Mouse (Mus musculus): ENCODE data around the gene Pex10. TPM values are rescaled to one million over a fixed set of nuclear protein-coding genes. Genes with fewer than 3 reads are reported as not detected.

The Pex10 gene
- polyA plus RNA-seq, 1 experiment from 2014 or later: 6.6 TPM

DNA sequence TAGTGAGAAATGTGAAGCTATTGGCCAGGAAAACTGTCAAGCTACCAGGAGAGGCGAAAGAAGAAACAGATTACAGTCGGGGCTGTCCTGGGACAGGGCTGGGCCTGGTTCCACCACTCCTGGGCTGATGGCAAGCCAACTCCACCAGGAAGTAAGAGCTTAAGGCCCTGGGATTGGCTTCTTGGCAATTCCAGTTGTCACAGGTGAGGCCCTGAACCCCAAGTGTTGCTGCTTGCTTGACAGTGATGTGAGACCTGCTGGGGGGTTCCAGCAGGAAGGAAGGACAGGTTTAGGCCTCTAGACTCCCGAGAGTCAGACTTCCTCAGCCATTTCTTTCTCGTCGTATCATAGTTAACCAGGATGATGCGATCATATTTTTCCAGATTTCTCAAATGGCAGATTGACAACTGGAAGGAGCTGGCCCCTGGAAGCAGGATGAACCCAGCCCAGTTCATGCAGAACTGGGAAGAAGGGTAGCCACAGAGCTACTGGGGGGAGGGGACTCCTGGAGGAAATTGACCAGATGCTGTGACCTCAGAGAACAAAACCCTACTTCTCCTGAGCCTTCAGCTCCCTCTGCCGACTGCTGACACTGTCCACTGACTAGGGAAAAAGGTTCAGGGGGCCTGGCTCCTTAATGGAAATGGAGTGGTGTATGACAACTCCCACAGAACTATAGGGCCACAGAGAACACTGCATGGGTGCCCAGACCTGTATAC lies 26.8 kb downstream of the Pex10 start:
- POLR2A ChIA-PET: interaction anchor here (1.0 kb wide), 1 partner anchor 155 kb away, joined by 3 read pairs; the partner anchor contains the start of gene Faap20
- ATAC-seq (no peak), DNase-seq (ENCODE audit: low read depth, low spot score) (no peak)
- H3K27me3 ChIP-seq: no peaks in the 10 kb centered on the region
- CTCF ChIA-PET: interaction anchor here (0.8 to 7.9 kb wide), 8 partner anchors 64 to 173 kb away, joined by 3 to 50 read pairs (median 3); partner anchors contain the start of gene Faap20
- no peak for TF ChIP-seq CTCF (IDR thresholded peaks at IDR 0.05)
- in situ Hi-C loops (cut with MboI; ENCODE audit: low pct_unique_long_range_greater_than_20kb): loop anchor here (5.0 kb wide), 1 partner anchor 214 kb away; no protein-coding TSS in a partner anchor

DNA sequence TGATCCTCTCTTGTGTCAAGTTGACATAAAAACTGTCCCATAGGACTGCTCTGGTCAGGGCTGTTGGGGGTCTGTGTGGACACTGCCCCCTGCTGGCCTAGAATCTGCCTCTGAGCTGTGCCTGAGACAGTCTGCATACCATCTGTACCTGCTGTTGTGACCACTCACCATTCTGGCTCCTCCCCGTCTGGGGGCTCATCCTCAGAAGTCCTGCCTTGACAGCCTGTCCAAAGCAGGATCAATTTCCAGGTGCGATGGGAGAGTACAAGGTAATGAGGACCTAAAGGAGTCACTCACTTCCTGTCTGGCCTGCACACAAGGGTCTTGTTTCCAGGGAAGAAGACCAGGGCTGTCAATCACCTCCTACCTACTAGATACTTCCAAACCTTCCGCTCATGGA lies 27.7 kb downstream of the Pex10 start:
- no peak for DNase-seq (ENCODE audit: low read depth, low spot score)
- POLR2A ChIA-PET: interaction anchor here (1.6 kb wide), 1 partner anchor 122 kb away, joined by 6 read pairs; no protein-coding TSS in a partner anchor
- no peak for TF ChIP-seq CTCF (IDR thresholded peaks at IDR 0.05)
- in situ Hi-C loops (cut with MboI; ENCODE audit: low pct_unique_long_range_greater_than_20kb): loop anchor here (5.0 kb wide), 1 partner anchor 213 kb away; no protein-coding TSS in a partner anchor
- H3K27me3 ChIP-seq: no peaks in the 10 kb centered on the region
- CTCF ChIA-PET: interaction anchor here (0.7 to 7.9 kb wide), 10 partner anchors 10 to 213 kb away, joined by 3 to 50 read pairs (median 3); partner anchors contain the start of gene Faap20
- ATAC-seq: no peak

DNA sequence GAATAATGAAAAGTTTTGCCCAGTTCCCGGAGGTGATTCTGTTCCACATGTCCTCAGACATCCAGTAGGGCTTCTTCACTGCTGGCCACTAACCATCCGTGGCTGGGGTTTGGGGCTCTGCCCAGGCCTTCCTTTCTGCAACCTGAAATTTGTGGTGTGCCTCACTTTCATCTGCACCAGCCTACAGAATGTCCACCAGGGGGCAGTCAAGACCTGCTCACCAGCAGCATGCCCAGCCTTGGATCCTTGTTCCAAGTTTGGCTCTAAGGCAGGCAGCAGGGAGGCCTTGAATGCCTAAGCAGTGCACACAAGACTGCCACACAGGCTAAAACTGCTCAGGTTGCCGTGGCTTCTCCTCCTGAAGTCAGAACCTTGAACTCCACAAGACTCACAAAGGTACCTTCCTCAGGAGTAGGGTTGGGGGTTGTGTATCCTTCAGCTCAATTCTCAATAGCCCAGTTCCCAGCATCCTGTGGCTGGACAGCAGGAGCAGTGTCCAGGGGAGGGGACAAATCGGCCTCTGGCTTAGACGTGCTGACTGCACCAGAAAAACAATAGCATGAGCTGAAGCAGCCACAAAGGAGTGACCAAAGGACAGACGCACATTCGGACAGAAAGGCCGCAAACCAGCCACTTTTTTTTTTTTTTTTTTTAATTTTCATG lies 28.6 kb downstream of the Pex10 start:
- ATAC-seq (peak; percentile 74), DNase-seq (ENCODE audit: low read depth, low spot score) (peak; percentile 83)
- in situ Hi-C loops (cut with MboI; ENCODE audit: low pct_unique_long_range_greater_than_20kb): loop anchor here (5.0 kb wide), 1 partner anchor 152 kb away; the partner anchor contains the start of gene Faap20
- CTCF ChIA-PET: interaction anchor here (0.7 to 7.9 kb wide), 7 partner anchors 9 to 213 kb away, joined by 3 to 50 read pairs (median 4); partner anchors contain the start of genes Faap20, Morn1 and Rer1
- H3K27me3 ChIP-seq: no peaks in the 10 kb centered on the region
- POLR2A ChIA-PET: interaction anchor here (1.6 kb wide), 1 partner anchor 121 kb away, joined by 6 read pairs; no protein-coding TSS in a partner anchor
- TF ChIP-seq CTCF (IDR thresholded peaks at IDR 0.05): no peak

DNA sequence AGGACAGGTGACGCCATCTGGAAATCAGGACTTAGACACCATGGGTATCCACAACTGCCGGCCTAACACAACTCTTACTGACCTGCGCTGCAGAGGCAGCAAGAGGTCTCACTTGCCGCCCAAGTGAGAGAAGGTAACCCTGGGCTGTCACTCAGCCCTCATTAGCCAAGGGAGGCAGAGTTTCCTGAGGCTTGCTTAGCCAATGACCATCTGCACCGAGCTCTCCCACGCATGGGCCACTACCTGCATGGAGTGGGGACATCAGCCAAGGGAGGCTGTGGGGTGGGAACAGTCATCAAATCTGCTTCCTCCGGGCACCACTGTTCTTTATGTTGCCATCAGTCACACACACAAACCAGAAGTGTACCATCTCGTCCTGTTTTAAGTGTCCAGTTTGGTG lies 29.2 kb downstream of the Pex10 start:
- ChIA-PET POLR2A (interaction anchor here (0.6 to 1.6 kb wide), 2 partner anchors 80 to 121 kb away, joined by 3 to 6 read pairs; no protein-coding TSS in a partner anchor), CTCF (interaction anchor here (0.9 to 7.9 kb wide), 5 partner anchors 9 to 154 kb away, joined by 3 to 50 read pairs (median 4); partner anchors contain the start of genes Faap20, Morn1 and Rer1)
- in situ Hi-C loops (cut with MboI; ENCODE audit: low pct_unique_long_range_greater_than_20kb): loop anchor here (5.0 kb wide), 1 partner anchor 151 kb away; the partner anchor contains the start of gene Faap20

DNA sequence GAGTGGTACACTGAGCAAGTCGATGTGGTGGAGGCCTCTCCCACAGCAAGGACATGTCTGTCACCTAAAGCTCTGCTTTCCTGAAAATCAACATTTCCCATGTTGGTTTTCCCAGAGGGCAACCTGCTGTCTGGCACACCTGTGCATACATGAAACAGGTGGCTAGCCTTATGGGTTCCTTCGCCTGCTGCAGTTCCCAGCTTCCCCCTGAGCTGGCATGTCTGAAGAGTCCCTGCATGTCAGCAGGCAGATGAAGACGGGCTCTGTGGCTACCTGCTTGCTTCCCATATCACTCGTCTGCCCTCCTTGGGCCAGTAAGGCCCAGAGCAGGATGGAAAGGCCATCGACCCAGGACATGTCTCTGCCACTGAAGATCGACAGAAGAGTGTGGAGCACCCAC lies 30.6 kb downstream of the Pex10 start:
- POLR2A ChIA-PET: interaction anchor here (1.2 kb wide), 1 partner anchor 152 kb away, joined by 3 read pairs; the partner anchor contains the start of gene Faap20
- in situ Hi-C loops (cut with MboI; ENCODE audit: low pct_unique_long_range_greater_than_20kb): loop anchor here (5.0 kb wide), 1 partner anchor 150 kb away; the partner anchor contains the start of gene Faap20
- CTCF ChIA-PET: interaction anchor here (7.9 kb wide), 1 partner anchor 153 kb away, joined by 50 read pairs; the partner anchor contains the start of gene Faap20

More for the DNA sequence above, 29.2 kb downstream of the Pex10 start:
- ATAC-seq: no peak
- TF ChIP-seq CTCF (IDR thresholded peaks at IDR 0.05): no peak
- H3K27me3 ChIP-seq: no peaks in the 10 kb centered on the region
- no peak for DNase-seq (ENCODE audit: low read depth, low spot score)

DNA sequence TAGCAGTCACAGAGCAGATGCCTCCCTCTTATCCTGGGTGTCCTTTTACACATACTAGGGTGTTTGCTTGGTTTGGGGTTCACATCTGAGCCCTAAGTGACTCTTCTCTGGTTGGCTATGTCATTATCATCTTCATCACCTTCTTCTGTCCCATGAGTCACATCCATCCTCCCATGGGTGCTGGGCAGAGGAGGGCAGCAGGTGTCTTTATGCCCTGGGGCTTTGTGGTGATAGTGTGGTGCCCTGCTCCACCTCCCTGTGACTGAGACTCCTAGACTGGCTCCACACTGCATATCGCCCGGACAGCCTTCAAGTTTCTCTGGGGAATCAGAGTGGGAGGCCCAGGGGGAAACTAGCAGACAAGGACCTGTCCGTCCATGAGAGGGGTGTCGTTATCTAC lies 31.8 kb downstream of the Pex10 start:
- in situ Hi-C loops (cut with MboI; ENCODE audit: low pct_unique_long_range_greater_than_20kb): loop anchor here (5.0 kb wide), 1 partner anchor 149 kb away; the partner anchor contains the start of gene Faap20
- POLR2A ChIA-PET: interaction anchor here (1.2 kb wide), 1 partner anchor 125 kb away, joined by 3 read pairs; no protein-coding TSS in a partner anchor
- CTCF ChIA-PET: interaction anchor here (7.9 kb wide), 1 partner anchor 152 kb away, joined by 50 read pairs; the partner anchor contains the start of gene Faap20
- no peaks in the 10 kb centered on the region for H3K27me3 ChIP-seq
- no peak for DNase-seq (ENCODE audit: low read depth, low spot score)
- no peak for ATAC-seq
- TF ChIP-seq CTCF (IDR thresholded peaks at IDR 0.05): no peak

More for the DNA sequence above, 30.6 kb downstream of the Pex10 start:
- TF ChIP-seq CTCF (IDR thresholded peaks at IDR 0.05): no peak
- ATAC-seq (no peak), DNase-seq (ENCODE audit: low read depth, low spot score) (no peak)
- no peaks in the 10 kb centered on the region for H3K27me3 ChIP-seq

DNA sequence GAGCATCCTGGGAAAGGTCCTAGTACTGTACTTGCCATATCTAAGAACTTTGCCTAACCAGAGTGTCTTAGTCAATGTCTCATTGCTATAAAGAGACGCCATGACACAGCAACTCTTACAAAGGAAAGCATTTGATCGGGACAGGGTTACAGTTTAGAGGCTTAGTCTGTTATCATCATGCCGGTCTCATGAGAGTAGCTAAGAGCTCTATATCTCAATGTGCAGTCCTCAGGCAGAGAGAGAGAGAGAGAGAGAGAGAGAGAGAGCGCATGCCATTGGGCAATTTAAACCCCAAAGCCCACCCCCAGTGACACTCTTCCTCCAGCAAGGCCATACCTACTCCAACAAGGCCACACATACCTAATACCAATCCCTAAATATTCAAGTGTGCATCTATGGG lies 41.1 kb downstream of the Pex10 start:
- no peaks in the 10 kb centered on the region for H3K27me3 ChIP-seq
- ATAC-seq (no peak), DNase-seq (ENCODE audit: low read depth, low spot score) (no peak)
- no peak for TF ChIP-seq CTCF (IDR thresholded peaks at IDR 0.05)
- POLR2A ChIA-PET: interaction anchor here (0.6 to 1.2 kb wide), 2 partner anchors 113 to 204 kb away, joined by 3 read pairs; no protein-coding TSS in a partner anchor
- CTCF ChIA-PET: no interaction called here
- in situ Hi-C loops (cut with MboI; ENCODE audit: low pct_unique_long_range_greater_than_20kb): no loop called here

DNA sequence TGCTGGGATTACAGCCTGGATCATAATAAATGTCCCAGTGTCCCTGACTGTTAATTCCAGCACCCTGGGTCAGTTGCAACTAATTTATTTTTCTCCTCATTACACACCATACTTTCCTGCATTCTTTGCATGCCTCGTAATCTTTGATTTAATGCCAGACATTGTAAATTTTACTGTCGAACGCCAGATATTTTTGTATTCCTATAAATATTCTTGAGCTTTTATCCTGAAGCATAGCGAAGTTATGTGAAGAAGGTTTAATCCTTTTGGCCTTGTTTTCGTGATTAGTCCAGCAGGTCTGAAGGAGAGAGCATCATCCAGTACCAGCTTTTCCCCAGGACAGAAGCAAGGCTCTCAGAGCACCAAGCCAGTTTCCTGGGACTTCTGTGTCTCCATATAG lies 42.7 kb downstream of the Pex10 start:
- POLR2A ChIA-PET: no interaction called here
- no peak for ATAC-seq

DNA sequence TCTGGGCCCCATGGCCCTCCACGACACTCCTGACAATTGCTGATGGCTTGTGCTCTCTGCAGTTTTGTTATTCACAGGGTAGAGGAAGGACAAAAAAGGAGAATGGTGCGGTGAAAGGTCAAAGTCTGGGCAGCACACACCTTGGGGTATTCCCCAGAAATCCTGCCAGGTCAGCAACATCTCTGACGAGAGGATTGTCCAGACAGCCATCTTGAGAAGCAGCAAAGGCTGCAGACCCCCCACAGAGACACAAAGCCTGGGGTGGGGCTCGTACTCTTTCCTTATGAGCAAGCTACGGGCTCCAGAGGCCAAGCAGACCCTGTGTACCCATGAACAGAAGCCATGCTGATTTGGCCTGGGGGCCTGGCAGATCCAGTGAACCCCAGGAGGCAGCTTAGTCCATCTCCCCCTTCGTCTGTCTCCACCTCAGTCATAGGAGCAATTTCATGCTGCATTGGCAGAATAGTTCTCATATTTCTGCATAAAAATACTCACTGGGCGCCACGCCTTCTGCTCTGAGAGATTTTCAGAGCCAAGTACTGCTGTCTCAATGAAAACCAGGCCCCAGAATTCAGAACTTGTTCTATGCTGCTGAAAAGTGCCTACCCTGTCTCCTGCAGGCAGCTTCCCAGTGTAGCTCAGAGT lies 47.1 kb downstream of the Pex10 start:
- POLR2A ChIA-PET: interaction anchor here (0.7 kb wide), 1 partner anchor 175 kb away, joined by 3 read pairs; no protein-coding TSS in a partner anchor

More for the DNA sequence above, 42.7 kb downstream of the Pex10 start:
- H3K27me3 ChIP-seq: no peaks in the 10 kb centered on the region
- CTCF ChIA-PET: interaction anchor here (0.9 to 1.9 kb wide), 3 partner anchors 14 to 140 kb away, joined by 3 to 6 read pairs (median 3); partner anchors contain the start of gene Faap20
- no peak for TF ChIP-seq CTCF (IDR thresholded peaks at IDR 0.05)
- no peak for DNase-seq (ENCODE audit: low read depth, low spot score)
- in situ Hi-C loops (cut with MboI; ENCODE audit: low pct_unique_long_range_greater_than_20kb): no loop called here

More for the DNA sequence above, 47.1 kb downstream of the Pex10 start:
- no peak for DNase-seq (ENCODE audit: low read depth, low spot score)
- no peak for TF ChIP-seq CTCF (IDR thresholded peaks at IDR 0.05)
- H3K27me3 ChIP-seq: no peaks in the 10 kb centered on the region
- no peak for ATAC-seq
- in situ Hi-C loops (cut with MboI; ENCODE audit: low pct_unique_long_range_greater_than_20kb): no loop called here
- CTCF ChIA-PET: interaction anchor here (1.3 kb wide), 1 partner anchor 136 kb away, joined by 5 read pairs; the partner anchor contains the start of gene Faap20

All from Patski (cell line).